Mouse (Mus musculus) small intestine, adult 2 months (tissue): ENCODE measurements around the gene Cd300e. TPM values are rescaled to one million over a fixed set of nuclear protein-coding genes. Genes with fewer than 3 reads are reported as not detected.

Experiments
- H3K27ac ChIP-seq: fragments of 200-500 bp; 2 replicates; pipeline ENCODE4 v1.5.1; 2012; ENCODE audit warnings: low read depth, low read length, control low read depth, inconsistent platforms; ENCODE audit not compliant: insufficient read depth
- H3K27me3 ChIP-seq: fragments of 200-500 bp; 2 replicates; pipeline ENCODE4 v1.6.1; 2012; ENCODE audit warnings: mild to moderate bottlenecking, moderate library complexity, low read length, inconsistent platforms; ENCODE audit not compliant: control insufficient read depth, insufficient read depth
- H3K36me3 ChIP-seq: fragments of 200-500 bp; 2 replicates; pipeline ENCODE4 v1.6.1; 2012; ENCODE audit warnings: mild to moderate bottlenecking, low read length, control low read depth, inconsistent platforms; ENCODE audit not compliant: control insufficient read depth, insufficient read depth
- H3K4me1 ChIP-seq: fragments of 200-500 bp; 2 replicates; pipeline ENCODE4 v1.6.1; 2012; ENCODE audit warnings: low read length, inconsistent platforms, mixed read lengths; ENCODE audit not compliant: control insufficient read depth, insufficient read depth, insufficient read length
- H3K4me3 ChIP-seq: fragments of 200-500 bp; 2 replicates; pipeline ENCODE4 v1.5.1; 2012; ENCODE audit warnings: low read depth, mild to moderate bottlenecking, control low read depth, inconsistent platforms, low read length, moderate library complexity
- CTCF ChIP-seq: fragments of 200-500 bp; IDR thresholded peaks from 2 replicates; pipeline ENCODE4 v1.5.1; 2012; ENCODE audit warnings: low read depth, mild to moderate bottlenecking, control low read depth, inconsistent platforms, low read length, moderate library complexity, mixed read lengths; ENCODE audit not compliant: insufficient replicate concordance, insufficient read length; ENCODE audit errors: extremely low read depth
- POLR2A ChIP-seq: fragments of 200-500 bp; IDR thresholded peaks from 2 replicates; pipeline ENCODE4 v1.6.1; 2012; ENCODE audit warnings: low read depth, mild to moderate bottlenecking, control low read depth, inconsistent platforms, low read length, moderate library complexity
- WGBS: fragments of 180-500 bp; shearing (Covaris S2); methylation state at CpG from one replicate; pipeline ENCODE4 v1.1.7; 2018; 5-methylcytosine and 5-hydroxymethylcytosine counted together
- polyA plus RNA-seq: library from polyadenylated mRNA; depleted of rRNA; stranded (reverse); fragments of >200 nt; gene quantifications from 2 replicates; pipeline ENCODE4 v1.2.3, GENCODE M21; 2012

Cd300e gene
- polyA plus RNA-seq, 1 experiment: 0.52 TPM

DNA sequence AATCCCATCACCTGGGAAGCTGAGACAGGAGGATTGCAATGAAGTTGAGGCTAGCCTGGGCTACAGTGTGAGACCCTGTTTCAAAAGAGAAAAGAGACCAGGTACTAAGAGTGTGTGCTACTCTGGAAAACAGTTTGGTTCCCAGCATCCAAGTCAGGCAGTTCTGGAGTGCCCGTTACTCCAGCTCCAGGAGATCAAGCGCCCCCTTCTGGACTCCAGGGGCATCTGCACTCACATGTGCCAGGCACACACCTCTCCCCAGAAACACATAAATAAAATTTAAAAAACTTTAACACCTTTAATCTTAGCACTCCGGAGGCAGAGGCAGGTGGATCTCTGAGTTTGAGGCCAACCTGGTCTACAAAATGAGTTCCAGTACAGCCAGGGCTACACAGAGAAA lies 19.4 kb upstream of the Cd300e start:
- H3K27ac ChIP-seq: no peak overlapping the region
- peaks cover 16% of the 10 kb centered on the region for H3K4me1 ChIP-seq
- H3K36me3 ChIP-seq: no peaks in the 10 kb centered on the region
- no peaks in the 10 kb centered on the region for H3K27me3 ChIP-seq
- TF ChIP-seq CTCF: no peak
- TF ChIP-seq POLR2A: no peak
- no peak overlapping the region for H3K4me3 ChIP-seq
- 61% methylated on average over 3 of the region's 3 CpGs for WGBS

DNA sequence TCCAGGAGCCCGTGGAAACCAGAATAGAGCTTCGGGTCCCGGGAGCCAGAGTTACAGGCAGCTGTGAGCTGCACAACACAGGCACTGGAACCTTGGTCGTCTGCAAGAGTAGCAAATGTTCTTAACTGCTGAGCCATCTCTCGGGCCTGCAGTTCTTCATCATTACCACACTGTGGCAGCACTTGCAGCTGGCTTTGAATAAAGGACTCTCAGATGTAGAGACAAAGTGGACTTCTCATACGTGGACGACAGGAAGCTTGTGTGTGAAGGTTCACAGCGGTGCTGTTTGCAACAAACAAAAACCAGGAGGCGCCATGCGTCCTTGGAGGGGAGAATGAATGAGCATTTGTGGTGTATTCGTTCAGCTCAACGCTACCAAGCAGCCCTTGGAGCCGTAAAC lies 18.9 kb upstream of the Cd300e start:
- TF ChIP-seq CTCF (peak; percentile 62; the same call in 1 of the 2 replicates), POLR2A (no peak)
- Histone ChIP-seq H3K4me3 (no peak overlapping the region), H3K36me3 (no peaks in the 10 kb centered on the region), H3K4me1 (peaks cover 16% of the 10 kb centered on the region), H3K27me3 (no peaks in the 10 kb centered on the region), H3K27ac (no peak overlapping the region)
- 30% methylated on average over 13 of the region's 13 CpGs for WGBS

DNA sequence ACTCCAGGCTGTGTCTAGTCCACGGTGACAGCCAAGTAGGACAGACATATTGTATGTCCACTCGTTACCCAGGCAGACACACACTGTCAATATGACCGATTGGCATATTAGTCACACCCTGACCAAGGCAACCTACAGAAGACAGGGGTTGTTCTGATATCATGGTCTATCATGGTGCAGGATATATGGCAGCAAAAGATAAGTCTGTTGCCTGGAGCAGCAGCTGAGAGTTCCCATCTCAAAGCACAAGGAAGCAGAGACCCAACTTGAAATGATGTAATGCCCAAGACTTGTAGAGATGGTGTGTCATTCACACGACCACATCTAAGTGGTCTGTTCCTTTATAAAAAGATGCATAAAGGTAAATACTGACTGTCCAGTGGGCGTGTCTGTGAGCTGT lies 16.7 kb upstream of the Cd300e start:
- Histone ChIP-seq H3K36me3 (no peaks in the 10 kb centered on the region), H3K27ac (no peak overlapping the region), H3K4me1 (peaks cover 3% of the 10 kb centered on the region), H3K4me3 (no peak overlapping the region), H3K27me3 (no peaks in the 10 kb centered on the region)
- TF ChIP-seq CTCF (no peak), POLR2A (no peak)
- 74% methylated on average over 5 of the region's 5 CpGs for WGBS

- Histone ChIP-seq H3K36me3 (no peaks in the 10 kb centered on the region), H3K4me1 (no peaks in the 10 kb centered on the region; the same call in 1 of the 2 replicates), H3K27me3 (no peaks in the 10 kb centered on the region), H3K4me3 (no peak overlapping the region), H3K27ac (no peak overlapping the region)
- 91% methylated on average over 1 of the region's 1 CpGs for WGBS
- TF ChIP-seq CTCF (no peak), POLR2A (no peak)
Observed at GRCm38 (mm10) chr11:115077436-115077835, 15.5 kb upstream of the Cd300e start.

GRCm38 (mm10) chr11:115075859-115076258 lies 13.9 kb upstream of the Cd300e start:
- Histone ChIP-seq H3K27ac (no peak overlapping the region), H3K36me3 (no peaks in the 10 kb centered on the region), H3K4me1 (peaks cover 7% of the 10 kb centered on the region), H3K4me3 (no peak overlapping the region), H3K27me3 (0 out of 2 replicates have a peak, but pooled peaks cover 5% of the 10 kb centered on the region)
- TF ChIP-seq POLR2A (no peak), CTCF (no peak)
- WGBS: 19% methylated on average over 5 of the region's 5 CpGs

GRCm38 (mm10) chr11:115075407-115075806 lies 13.4 kb upstream of the Cd300e start:
- H3K4me1 ChIP-seq: peaks cover 7% of the 10 kb centered on the region
- 0 out of 2 replicates have a peak, but pooled peaks cover 5% of the 10 kb centered on the region for H3K27me3 ChIP-seq
- H3K27ac ChIP-seq: no peak overlapping the region
- H3K4me3 ChIP-seq: no peak overlapping the region
- WGBS: 48% methylated on average over 7 of the region's 7 CpGs
- TF ChIP-seq POLR2A (no peak), CTCF (no peak)
- no peaks in the 10 kb centered on the region for H3K36me3 ChIP-seq

DNA sequence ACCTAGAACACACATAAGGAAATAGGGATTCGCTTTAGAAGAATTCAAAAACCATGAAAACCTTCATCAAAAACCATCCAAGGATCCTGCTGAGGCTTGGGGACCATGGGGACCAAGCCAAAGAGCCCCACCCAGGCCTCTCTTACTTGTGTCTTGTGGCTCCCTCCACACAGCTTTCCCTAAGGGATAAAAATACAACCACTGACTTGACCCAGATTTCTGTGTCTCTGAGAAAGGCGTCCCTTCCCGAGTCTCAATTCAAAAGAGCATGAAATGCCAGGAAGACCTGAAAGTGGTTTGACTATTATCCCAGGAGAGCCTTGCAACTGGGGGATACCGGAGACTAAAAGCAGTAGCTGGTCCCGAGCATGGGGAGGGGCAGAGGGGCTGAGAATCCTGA lies 11.0 kb upstream of the Cd300e start:
- Histone ChIP-seq H3K27me3 (0 out of 2 replicates have a peak, but pooled peaks cover 5% of the 10 kb centered on the region), H3K4me3 (no peak overlapping the region), H3K4me1 (peaks cover 7% of the 10 kb centered on the region), H3K36me3 (no peaks in the 10 kb centered on the region), H3K27ac (no peak overlapping the region)
- WGBS: 77% methylated on average over 5 of the region's 5 CpGs
- TF ChIP-seq CTCF (no peak), POLR2A (no peak)
